Mouse (Mus musculus) bone marrow, adult 2 months (tissue): ENCODE measurements at regions not wholly inside any gene's neighbourhood (a gene's known extent, or its start where the extent isn't known, plus 50 kb on each side); places are given as distances from the start of the nearest gene placed in this dataset.

ENCODE experiments used
- H3K27ac ChIP-seq: fragments of 200-500 bp; 2 replicates; pipeline ENCODE4 v1.5.1; 2012; ENCODE audit warnings: low read depth, mild to moderate bottlenecking, control low read depth, inconsistent platforms, low read length; ENCODE audit not compliant: control insufficient read depth, poor library complexity, insufficient read depth
- H3K4me1 ChIP-seq: fragments of 200-500 bp; 2 replicates; pipeline ENCODE4 v1.6.1; 2011; ENCODE audit warnings: low read length; ENCODE audit not compliant: control insufficient read depth, insufficient read depth
- H3K4me3 ChIP-seq: fragments of 200-500 bp; replicated peaks from 2 replicates; pipeline ENCODE3; 2011; ENCODE audit warnings: mild to moderate bottlenecking, low read depth, low read length, control low read depth; ENCODE audit not compliant: control insufficient read depth
- CTCF ChIP-seq: fragments of 200-500 bp; IDR thresholded peaks from 2 replicates; pipeline ENCODE4 v1.5.1; 2011; ENCODE audit warnings: low read length, control low read depth; ENCODE audit not compliant: control insufficient read depth, insufficient read depth
- POLR2A ChIP-seq: fragments of 200-500 bp; IDR thresholded peaks from 2 replicates; pipeline ENCODE4 v1.6.1; 2011; ENCODE audit warnings: low read depth, mild to moderate bottlenecking, control low read depth, low read length, borderline replicate concordance; ENCODE audit not compliant: control insufficient read depth
- WGBS: fragments of 180-500 bp; shearing (Covaris S2); methylation state at CpG from one replicate; pipeline ENCODE4 v1.1.7; 2018; 5-methylcytosine and 5-hydroxymethylcytosine counted together

DNA sequence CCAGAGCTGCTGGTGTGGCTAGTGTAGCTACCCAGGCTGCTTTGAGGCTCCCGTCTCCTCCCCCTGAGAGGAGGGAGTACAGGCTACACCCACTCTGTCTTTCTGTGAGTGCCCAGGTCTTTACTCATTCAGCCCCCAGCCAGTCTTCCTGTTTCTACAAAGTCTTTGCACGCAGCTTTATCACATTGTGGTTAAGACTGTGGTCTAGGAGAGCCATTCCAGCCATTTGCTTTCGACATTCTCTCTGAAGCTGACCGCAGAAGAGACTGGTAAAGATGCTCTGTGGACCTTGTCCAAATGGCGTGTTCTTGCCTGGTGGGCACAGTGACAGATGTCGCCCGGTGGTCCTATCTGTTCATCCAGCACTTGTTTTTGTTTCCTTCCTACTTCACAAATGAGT, 62.0 kb downstream of the Tpra1 start:
- no peak overlapping the region for H3K27ac ChIP-seq
- no peak overlapping the region for H3K4me3 ChIP-seq
- under 1% methylated on average over 7 of the region's 7 CpGs for WGBS
- no peak for TF ChIP-seq POLR2A
- no peak for TF ChIP-seq CTCF
- H3K4me1 ChIP-seq: no peaks in the 10 kb centered on the region

DNA sequence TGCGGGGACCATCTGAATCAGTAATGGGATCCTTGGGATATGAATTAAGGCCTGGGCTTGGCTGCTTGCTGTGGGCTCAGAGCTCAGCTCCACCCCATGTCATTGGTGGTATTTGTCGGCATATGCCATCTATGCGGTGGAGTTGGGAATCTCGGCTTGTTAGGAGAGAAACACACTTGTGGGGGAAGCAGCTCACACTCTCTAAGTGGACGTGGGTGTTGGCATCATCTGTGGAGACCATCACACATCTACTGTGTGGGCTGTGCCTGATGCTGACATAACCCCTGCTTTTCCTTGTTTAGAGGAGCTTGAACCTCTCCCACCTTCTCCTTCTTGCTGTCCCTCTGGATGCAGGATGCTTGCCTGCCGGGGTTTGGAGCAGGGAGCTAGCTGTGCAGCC, 62.9 kb downstream of the Tpra1 start:
- WGBS: 74% methylated on average over 6 of the region's 6 CpGs
- Histone ChIP-seq H3K4me3 (no peak overlapping the region), H3K4me1 (no peaks in the 10 kb centered on the region), H3K27ac (no peak overlapping the region)
- no peak for TF ChIP-seq POLR2A
- TF ChIP-seq CTCF: no peak

DNA sequence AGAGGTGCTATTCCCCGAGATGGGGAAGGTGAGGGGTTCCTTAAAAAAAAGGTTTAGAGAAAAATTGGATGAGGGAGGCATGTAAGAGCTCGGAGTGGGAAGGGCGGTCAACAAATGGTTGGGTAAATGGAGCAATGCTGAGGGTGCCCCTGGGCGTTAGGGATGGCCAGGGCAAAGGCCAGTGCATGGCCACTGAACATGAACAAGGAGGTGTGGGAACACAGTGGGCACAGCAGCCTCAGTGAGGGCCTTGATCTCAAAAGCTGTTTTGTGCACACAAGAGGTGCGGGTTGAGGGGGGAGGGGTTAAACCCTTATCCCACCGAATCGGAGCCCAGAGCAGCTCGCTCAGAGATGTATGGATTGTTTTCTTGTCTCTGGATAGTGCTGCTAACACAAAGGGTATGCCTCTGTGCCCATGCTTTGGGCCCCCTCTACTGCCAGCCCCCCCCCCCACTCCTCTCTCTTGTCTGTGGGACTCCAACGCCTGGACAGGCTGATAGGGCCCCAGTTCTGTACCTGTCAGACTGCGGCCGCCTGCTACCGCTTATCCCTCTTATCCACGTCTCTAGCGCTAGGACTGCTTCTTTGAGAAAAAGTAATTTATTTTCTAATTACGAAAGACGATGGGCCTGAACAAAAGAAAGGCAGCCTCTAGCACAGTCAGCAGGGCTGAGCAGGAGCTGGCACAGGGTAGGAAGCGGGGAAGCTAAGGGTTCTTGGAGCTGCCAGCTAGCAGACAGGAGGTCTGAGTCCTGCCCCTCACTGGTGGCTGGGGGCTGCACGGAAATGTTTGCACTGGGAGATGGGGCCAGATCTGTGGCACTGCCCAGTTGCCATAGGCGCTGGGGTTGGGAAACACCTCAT, 63.5 kb downstream of the Tpra1 start:
- Histone ChIP-seq H3K27ac (no peak overlapping the region), H3K4me3 (no peak overlapping the region), H3K4me1 (no peaks in the 10 kb centered on the region)
- 79% methylated on average over 19 of the region's 19 CpGs for WGBS
- TF ChIP-seq POLR2A: no peak
- no peak for TF ChIP-seq CTCF

DNA sequence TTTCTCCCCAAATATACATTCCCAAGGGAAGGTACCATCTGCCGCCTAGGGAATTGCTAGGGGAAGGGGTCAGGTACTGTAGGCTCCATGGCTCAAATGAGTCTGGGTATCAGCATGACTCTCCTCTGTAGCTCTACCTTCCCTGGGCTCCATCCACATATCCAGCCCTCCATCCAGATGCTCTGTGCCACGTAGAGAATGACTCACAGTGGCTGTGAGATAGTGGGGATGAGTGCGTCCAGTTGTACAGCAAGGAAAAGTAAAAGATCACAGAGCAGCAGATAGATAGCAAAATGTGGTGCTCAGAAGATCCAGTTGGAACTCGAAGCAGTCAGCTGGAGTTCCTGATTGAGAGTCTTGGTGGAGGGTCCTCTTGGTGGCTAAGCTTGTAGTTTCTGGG, 64.5 kb downstream of the Tpra1 start:
- no peak overlapping the region for H3K4me3 ChIP-seq
- H3K4me1 ChIP-seq: no peaks in the 10 kb centered on the region
- 68% methylated on average over 4 of the region's 4 CpGs for WGBS
- H3K27ac ChIP-seq: no peak overlapping the region
- TF ChIP-seq POLR2A: no peak
- TF ChIP-seq CTCF: no peak

DNA sequence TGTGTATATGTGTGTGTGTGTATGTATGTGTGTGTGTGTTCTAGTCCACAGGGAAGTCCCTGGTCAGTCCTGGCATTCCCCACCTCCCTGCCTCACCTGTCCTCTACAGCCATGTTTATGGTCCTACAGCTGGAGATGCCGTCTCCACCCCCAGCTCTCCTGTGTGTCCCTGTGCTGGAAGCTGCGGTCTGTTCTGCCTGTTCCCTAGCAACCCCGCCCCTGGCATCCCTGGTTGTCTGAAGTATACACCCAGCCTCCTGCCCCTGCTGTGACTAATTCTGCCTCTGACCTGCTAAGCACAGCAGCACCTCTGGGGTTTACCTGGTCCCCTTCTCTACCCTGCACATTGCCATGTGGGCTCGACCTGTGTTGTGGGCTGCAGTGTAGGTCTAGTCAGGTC, 66.8 kb downstream of the Tpra1 start:
- Histone ChIP-seq H3K4me1 (no peaks in the 10 kb centered on the region), H3K27ac (no peak overlapping the region), H3K4me3 (no peak overlapping the region)
- WGBS: 60% methylated on average over 4 of the region's 4 CpGs
- no peak for TF ChIP-seq CTCF
- no peak for TF ChIP-seq POLR2A

DNA sequence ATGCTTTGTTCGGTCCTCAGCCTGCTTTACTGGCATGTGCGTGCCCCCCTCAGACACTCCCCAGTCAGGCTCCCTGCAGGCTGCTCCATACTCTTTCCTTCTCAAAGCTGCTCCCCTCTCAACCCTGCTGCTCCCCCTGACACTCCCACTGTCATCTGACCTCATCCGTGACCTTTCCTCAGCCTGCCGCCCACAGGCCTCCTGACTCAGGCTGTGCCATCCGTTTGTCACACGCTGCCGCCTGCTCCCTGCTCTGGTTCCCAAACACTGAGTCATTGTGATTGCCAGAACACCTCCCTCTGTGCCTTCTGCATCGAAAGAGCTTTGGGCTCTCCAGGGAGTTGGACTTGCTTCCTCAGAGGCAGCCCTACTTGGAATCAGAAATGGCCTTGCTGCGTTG, 69.7 kb downstream of the Tpra1 start:
- 69% methylated on average over 9 of the region's 9 CpGs for WGBS
- H3K4me1 ChIP-seq: no peaks in the 10 kb centered on the region
- no peak overlapping the region for H3K4me3 ChIP-seq
- TF ChIP-seq POLR2A (no peak), CTCF (no peak)
- H3K27ac ChIP-seq: 0 out of 2 replicates have a peak overlapping the region, but pooled peaks have one; percentile 12

DNA sequence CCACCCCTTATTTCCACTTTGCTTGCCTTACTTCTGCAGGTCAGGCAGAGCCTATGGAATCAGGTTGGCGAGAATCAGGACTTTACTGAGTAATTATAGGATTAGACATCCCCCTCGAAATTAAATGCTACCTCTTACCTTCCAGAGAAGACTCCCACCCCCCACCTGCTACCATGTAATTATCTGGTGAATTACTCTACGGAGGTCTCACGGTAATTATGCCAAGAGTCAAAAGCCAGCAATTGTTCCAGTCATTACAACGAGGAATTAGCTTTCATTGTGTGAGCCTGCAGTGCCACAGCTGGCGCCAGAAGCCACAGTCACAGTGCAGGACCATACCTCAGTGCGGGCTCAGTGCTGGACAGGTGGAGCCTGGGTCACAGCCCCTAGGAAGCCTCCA, 72.4 kb downstream of the Tpra1 start:
- Histone ChIP-seq H3K4me3 (no peak overlapping the region), H3K27ac (no peak overlapping the region), H3K4me1 (no peaks in the 10 kb centered on the region)
- TF ChIP-seq CTCF (no peak), POLR2A (no peak)
- WGBS: 59% methylated on average over 7 of the region's 7 CpGs

DNA sequence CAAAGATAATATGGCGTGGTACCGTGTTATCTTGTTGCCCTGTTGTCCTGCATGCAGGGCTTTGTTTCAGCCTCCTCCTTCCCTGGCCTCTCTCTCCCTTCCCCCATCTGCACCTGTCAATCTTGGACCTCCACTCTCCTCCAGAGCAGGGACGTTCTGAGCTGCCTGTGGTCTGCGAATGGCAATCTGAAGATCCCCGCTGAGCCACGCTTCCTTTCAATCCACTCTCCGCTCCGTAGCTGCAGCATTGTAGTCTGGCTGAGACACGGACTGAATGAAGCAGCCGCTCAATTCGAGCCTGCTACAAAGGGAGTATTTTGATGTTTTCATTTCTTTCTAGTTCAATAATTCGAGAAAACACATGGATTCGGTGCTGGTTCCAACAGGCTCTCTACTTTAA, 74.5 kb downstream of the Tpra1 start:
- WGBS: 23% methylated on average over 13 of the region's 13 CpGs
- no peak overlapping the region for H3K27ac ChIP-seq
- TF ChIP-seq CTCF (no peak), POLR2A (no peak)
- H3K4me1 ChIP-seq: no peaks in the 10 kb centered on the region
- H3K4me3 ChIP-seq: no peak overlapping the region

- H3K27ac ChIP-seq: no peak overlapping the region
- H3K4me1 ChIP-seq: no peaks in the 10 kb centered on the region
- TF ChIP-seq CTCF (no peak), POLR2A (no peak)
- WGBS: 6% methylated on average over 8 of the region's 8 CpGs
- H3K4me3 ChIP-seq: no peak overlapping the region
Measured at GRCm38 (mm10) chr6:88976994-88977393, 74.9 kb downstream of the Tpra1 start.
